25 mouse cellular contexts compared by ENCODE assay signal in genomic region chr16:30524481-30524880, GRCm38 (mm10). TPM values are rescaled to one million over a fixed set of nuclear protein-coding genes. Genes with fewer than 3 reads are reported as not detected.
DNase-seq lines count a peak whose midpoint lies in the region; ATAC-seq and TF ChIP-seq lines count a peak whose summit lies in the region.
"Had no signal": no experiment of that assay in that cellular context is flagged by ENCODE, and none has a peak within 500 bp of the region (broad histone marks: within the 10 kb centered on the region; RNA-seq: fewer than 3 reads in every experiment).

No protein-coding gene starts in this region.

- H3K4me3 ChIP-seq in C2C12 (ENCODE audit: insufficient read depth, poor library complexity, severe bottlenecking): no peak overlapping the region
- H3K4me3 ChIP-seq in brown adipose tissue, adult 24 weeks (ENCODE audit: insufficient read depth, low read depth, low read length): no peak overlapping the region
- no peak overlapping the region for H3K4me3 ChIP-seq in kidney, embryonic 15.5 days (replicated peaks)
- H3K4me3 ChIP-seq: gastrocnemius, adult 2 months; heart, embryonic 12.5 days; heart, embryonic 15.5 days; hindbrain, embryonic 10.5 days had no signal

- ATAC-seq in kidney, embryonic 15.5 days (replicated peaks; ENCODE audit: low FRiP score): no peak
- ATAC-seq: activated CD4-positive, CD25-positive, alpha-beta regulatory T cell, adult 4 months; forebrain, embryonic 14.5 days; forebrain, postnatal 0 days; intestine, postnatal 0 days had no signal

- H3K36me3 ChIP-seq in C2C12 (ENCODE audit: control insufficient read depth, insufficient read depth): no peaks in the 10 kb centered on the region
- 0 out of 2 replicates have a peak, but pooled peaks cover 8% of the 10 kb centered on the region for H3K36me3 ChIP-seq in kidney, embryonic 15.5 days

- H3K4me1 ChIP-seq in brown adipose tissue, adult 24 weeks (ENCODE audit: control insufficient read depth, insufficient read depth, insufficient read length, low read length): no peaks in the 10 kb centered on the region; the same call in 1 of the 2 replicates
- H3K4me1 ChIP-seq in kidney, embryonic 15.5 days: 0 out of 2 replicates have a peak, but pooled peaks cover 5% of the 10 kb centered on the region

- WGBS in kidney, embryonic 15.5 days: 90% methylated on average over 6 of the region's 6 CpGs

- TF ChIP-seq CTCF in C2C12 (IDR thresholded peaks at IDR 0.05; ENCODE audit: control insufficient read depth, insufficient read depth, insufficient read length): no peak

- H3K27me3 ChIP-seq in C2C12 (ENCODE audit: control insufficient read depth, insufficient read depth, insufficient read length): no peaks in the 10 kb centered on the region
- H3K27me3 ChIP-seq in kidney, embryonic 15.5 days: no peaks in the 10 kb centered on the region
- H3K27me3 ChIP-seq: heart, embryonic 12.5 days; heart, embryonic 15.5 days had no signal

- no peaks in the 10 kb centered on the region for H3K9me3 ChIP-seq in kidney, embryonic 15.5 days (replicated peaks)
- H3K9me3 ChIP-seq: heart, embryonic 12.5 days; heart, embryonic 15.5 days; hindbrain, embryonic 10.5 days had no signal

- no peaks in the 10 kb centered on the region for H3K79me3 ChIP-seq in C2C12 (ENCODE audit: low read depth)

- 0 out of 2 replicates have a peak overlapping the region, but pooled peaks have one; percentile 13 for H3K27ac ChIP-seq in brown adipose tissue, adult 24 weeks (replicated peaks; ENCODE audit: low read depth, low read length)
- H3K27ac ChIP-seq in kidney, embryonic 15.5 days: no peak overlapping the region
- H3K27ac ChIP-seq: gastrocnemius, adult 2 months; heart, embryonic 15.5 days; hindbrain, embryonic 10.5 days; hindbrain, embryonic 14.5 days had no signal

- H3K79me2 ChIP-seq in C2C12 (ENCODE audit: control insufficient read depth, insufficient read depth): no peaks in the 10 kb centered on the region

- no peak overlapping the region for H3K9ac ChIP-seq in kidney, embryonic 15.5 days
- H3K9ac ChIP-seq: forebrain, postnatal 0 days; heart, embryonic 12.5 days; heart, embryonic 15.5 days; hindbrain, embryonic 14.5 days had no signal

- no peak overlapping the region for H3ac ChIP-seq in C2C12 (ENCODE audit: control insufficient read depth, insufficient read length, low read depth)

- H3K4me2 ChIP-seq in kidney, embryonic 15.5 days: no peak overlapping the region
- H3K4me2 ChIP-seq: heart, embryonic 12.5 days; heart, embryonic 15.5 days; hindbrain, embryonic 14.5 days had no signal

- DNase-seq in adrenal gland, adult (ENCODE audit: inconsistent age in 2 of 2, low spot score in 1 of 2): peak; percentile 65 to 83
- DNase-seq in adrenal gland, postnatal 4 days (ENCODE audit: low spot score in 2 of 2): no peak
- peak; percentile 81 for DNase-seq in adrenal gland, postnatal 14 days
- DNase-seq in urinary bladder, adult 2 months (ENCODE audit: low spot score): no peak
- DNase-seq in left cerebral cortex, adult 18-20 months (ENCODE audit: low spot score in 2 of 2): no peak
- DNase-seq: cerebellum, adult 18-20 months; cerebellum, adult 9-10 months; cerebellum, postnatal 14 days; forebrain, postnatal 0 days; gastrocnemius, adult 2 months; gastrocnemius, postnatal 14 days; heart, adult 18-20 months; heart, postnatal 10 days; heart, postnatal 36 days; kidney, adult 2 months had no signal

TF ChIP-seq in C2C12, 6 proteins besides CTCF, POLR2A, EP300 and RAD21:
- peak; percentile 54 for TF ChIP-seq CEBPB (IDR thresholded peaks at IDR 0.05; ENCODE audit: low read depth)
- no peak for TF ChIP-seq FOSL1 (IDR thresholded peaks at IDR 0.05; ENCODE audit: insufficient read depth, low read length, poor library complexity, severe bottlenecking)

RNA-seq across cellular contexts. Expression of gene Tmem44, which starts 26.2 kb away (rescaled TPM):
- total RNA-seq in adrenal gland, postnatal 4 days (2021): 10 to 100 TPM; 11.0 to 11.7 TPM
- 1.1 TPM for polyA plus RNA-seq in C2C12 (2012; fragmentation: generic; extraction: Trizol)
- 6.0 and 9.1 TPM in 2 replicates for total RNA-seq in adrenal gland, postnatal 14 days (2021)
- 1.3 and 2.6 TPM in 2 replicates for polyA plus RNA-seq in brown adipose tissue, adult 24 weeks (2012; ENCODE audit: insufficient read depth, insufficient read length, missing spikeins)
- 6.2 and 6.3 TPM in 2 replicates for polyA plus RNA-seq in urinary bladder, adult 2 months (2012; rRNA removed)
- 10 to 100 TPM; 60.4 to 64.9 TPM for total RNA-seq in left cerebral cortex, adult 18-20 months (2021)
- polyA plus RNA-seq in kidney, embryonic 15.5 days (2015; fragmentation: Nextera tagmentation; extraction: Ambion mirVana): 15.0 and 18.6 TPM in 2 replicates

Comparison
In these comparisons a context has a peak if more than half of its experiments do, and no peak if none do; other contexts are left out.
1. DNase-seq: peak in adrenal gland, adult (2 of 2) and adrenal gland, postnatal 14 days (single experiment); none in adrenal gland, postnatal 4 days (0 of 2), urinary bladder, adult 2 months (single experiment) and left cerebral cortex, adult 18-20 months (0 of 2).